Mouse (Mus musculus) bone marrow, adult 2 months (tissue): ENCODE measurements around the gene Hmbs. TPM values are rescaled to one million over a fixed set of nuclear protein-coding genes. Genes with fewer than 3 reads are reported as not detected.

Source experiments
- H3K27ac ChIP-seq: fragments of 200-500 bp; 2 replicates; pipeline ENCODE4 v1.5.1; 2012; ENCODE audit warnings: low read depth, mild to moderate bottlenecking, control low read depth, inconsistent platforms, low read length; ENCODE audit not compliant: control insufficient read depth, poor library complexity, insufficient read depth
- H3K4me1 ChIP-seq: fragments of 200-500 bp; 2 replicates; pipeline ENCODE4 v1.6.1; 2011; ENCODE audit warnings: low read length; ENCODE audit not compliant: control insufficient read depth, insufficient read depth
- H3K4me3 ChIP-seq: fragments of 200-500 bp; replicated peaks from 2 replicates; pipeline ENCODE3; 2011; ENCODE audit warnings: mild to moderate bottlenecking, low read depth, low read length, control low read depth; ENCODE audit not compliant: control insufficient read depth
- CTCF ChIP-seq: fragments of 200-500 bp; IDR thresholded peaks from 2 replicates; pipeline ENCODE4 v1.5.1; 2011; ENCODE audit warnings: low read length, control low read depth; ENCODE audit not compliant: control insufficient read depth, insufficient read depth
- POLR2A ChIP-seq: fragments of 200-500 bp; IDR thresholded peaks from 2 replicates; pipeline ENCODE4 v1.6.1; 2011; ENCODE audit warnings: low read depth, mild to moderate bottlenecking, control low read depth, low read length, borderline replicate concordance; ENCODE audit not compliant: control insufficient read depth
- WGBS: fragments of 180-500 bp; shearing (Covaris S2); methylation state at CpG from one replicate; pipeline ENCODE4 v1.1.7; 2018; 5-methylcytosine and 5-hydroxymethylcytosine counted together
- polyA plus RNA-seq: library from polyadenylated mRNA; stranded (reverse); fragments of >200 nt; gene quantifications from 2 replicates; pipeline ENCODE4 v1.2.4, GENCODE M21; 2011; ENCODE audit warnings: low replicate concordance; ENCODE audit not compliant: missing spikeins, insufficient read depth, insufficient read length

Hmbs gene
- polyA plus RNA-seq, 1 experiment, result 824 TPM

DNA sequence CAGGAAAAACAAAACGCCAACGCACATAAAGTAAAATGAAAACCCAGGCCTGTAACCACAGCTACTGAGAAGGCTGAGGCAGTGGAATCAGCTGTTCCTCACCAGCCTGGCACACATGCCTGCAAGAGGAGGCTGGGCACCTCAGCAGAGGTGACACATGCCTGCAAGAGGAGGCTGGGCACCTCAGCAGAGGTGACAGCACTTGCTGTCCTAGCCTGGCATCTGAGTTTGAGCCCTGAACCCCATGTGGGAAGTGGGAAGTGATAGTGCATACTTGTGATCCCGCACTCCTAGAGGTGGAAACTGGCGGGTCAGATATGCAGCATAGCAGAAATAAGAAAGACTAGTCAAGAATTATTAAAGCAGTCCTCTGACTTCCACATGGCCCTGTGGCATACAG lies 7.4 kb upstream of the Hmbs start:
- Histone ChIP-seq H3K27ac (no peak overlapping the region), H3K4me3 (no peak overlapping the region), H3K4me1 (no peaks in the 10 kb centered on the region)
- 90% methylated on average over 4 of the region's 4 CpGs for WGBS
- TF ChIP-seq POLR2A (no peak), CTCF (no peak)

DNA sequence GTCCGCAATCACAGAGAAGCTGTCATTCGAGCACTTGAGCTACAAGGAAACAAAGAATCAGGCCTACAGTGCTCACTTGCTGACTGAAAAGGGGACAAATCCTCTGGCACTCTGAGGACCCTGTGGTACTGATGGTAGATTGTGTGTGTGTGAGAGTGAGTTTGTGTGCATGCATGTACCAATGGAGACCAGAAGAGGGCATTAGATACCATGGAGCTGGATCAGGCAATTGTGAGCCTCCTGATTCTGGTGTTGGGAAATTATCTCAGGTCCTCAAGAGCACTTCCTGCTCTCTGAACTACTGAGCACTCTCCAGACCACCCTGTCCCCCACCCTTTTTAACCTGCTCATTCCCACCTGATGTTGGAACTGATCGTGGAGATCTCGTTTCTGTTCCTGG lies 4.5 kb upstream of the Hmbs start:
- H3K4me3 ChIP-seq, result no peak overlapping the region
- TF ChIP-seq POLR2A (no peak), CTCF (no peak)
- H3K4me1 ChIP-seq, result no peaks in the 10 kb centered on the region
- WGBS, result 90% methylated on average over 4 of the region's 4 CpGs
- no peak overlapping the region for H3K27ac ChIP-seq

DNA sequence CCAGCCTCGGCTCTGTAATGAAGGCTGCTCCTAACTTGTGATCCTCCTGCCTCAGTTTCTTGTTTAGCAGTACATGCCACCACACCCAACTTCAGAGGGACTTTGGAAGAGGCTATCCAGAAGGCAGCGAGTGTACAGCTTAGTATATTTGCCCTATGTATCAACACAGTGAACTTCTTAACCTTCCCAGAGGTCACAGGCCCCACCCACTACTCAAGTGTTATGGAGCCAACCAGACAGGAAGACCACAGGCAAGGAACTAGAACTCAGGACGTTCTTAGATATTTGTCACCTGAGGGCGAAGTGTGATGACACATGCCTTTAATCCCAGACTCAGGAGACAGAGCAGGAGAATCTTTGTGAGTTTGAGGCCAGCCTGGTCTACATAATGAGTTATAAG lies 3.6 kb upstream of the Hmbs start:
- no peaks in the 10 kb centered on the region for H3K4me1 ChIP-seq
- WGBS, result 76% methylated on average over 4 of the region's 4 CpGs
- no peak overlapping the region for H3K4me3 ChIP-seq
- H3K27ac ChIP-seq, result no peak overlapping the region
- no peak for TF ChIP-seq CTCF
- TF ChIP-seq POLR2A, result no peak

DNA sequence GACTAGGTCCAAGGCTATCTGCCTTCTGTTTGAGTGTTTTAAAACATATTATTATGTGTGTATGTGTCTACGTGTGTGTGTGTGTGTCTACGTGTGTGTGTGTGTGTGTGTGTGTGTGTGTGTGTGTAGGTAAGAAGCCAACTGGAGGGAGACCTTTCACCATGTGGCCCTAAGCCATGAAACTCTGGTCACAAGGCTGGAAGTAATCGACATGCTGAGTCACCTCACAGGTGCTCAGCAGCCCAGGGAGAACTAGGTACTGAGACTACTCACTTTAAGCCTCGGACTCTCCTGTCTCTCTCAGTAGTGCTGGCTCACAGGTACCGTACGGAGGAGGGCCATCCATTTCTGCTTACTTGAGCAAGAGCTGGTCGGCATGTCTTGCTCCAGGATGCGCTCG lies 3.1 kb upstream of the Hmbs start:
- no peaks in the 10 kb centered on the region for H3K4me1 ChIP-seq
- TF ChIP-seq CTCF (no peak), POLR2A (no peak)
- no peak overlapping the region for H3K4me3 ChIP-seq
- H3K27ac ChIP-seq, result no peak overlapping the region
- WGBS, result 87% methylated on average over 9 of the region's 9 CpGs

DNA sequence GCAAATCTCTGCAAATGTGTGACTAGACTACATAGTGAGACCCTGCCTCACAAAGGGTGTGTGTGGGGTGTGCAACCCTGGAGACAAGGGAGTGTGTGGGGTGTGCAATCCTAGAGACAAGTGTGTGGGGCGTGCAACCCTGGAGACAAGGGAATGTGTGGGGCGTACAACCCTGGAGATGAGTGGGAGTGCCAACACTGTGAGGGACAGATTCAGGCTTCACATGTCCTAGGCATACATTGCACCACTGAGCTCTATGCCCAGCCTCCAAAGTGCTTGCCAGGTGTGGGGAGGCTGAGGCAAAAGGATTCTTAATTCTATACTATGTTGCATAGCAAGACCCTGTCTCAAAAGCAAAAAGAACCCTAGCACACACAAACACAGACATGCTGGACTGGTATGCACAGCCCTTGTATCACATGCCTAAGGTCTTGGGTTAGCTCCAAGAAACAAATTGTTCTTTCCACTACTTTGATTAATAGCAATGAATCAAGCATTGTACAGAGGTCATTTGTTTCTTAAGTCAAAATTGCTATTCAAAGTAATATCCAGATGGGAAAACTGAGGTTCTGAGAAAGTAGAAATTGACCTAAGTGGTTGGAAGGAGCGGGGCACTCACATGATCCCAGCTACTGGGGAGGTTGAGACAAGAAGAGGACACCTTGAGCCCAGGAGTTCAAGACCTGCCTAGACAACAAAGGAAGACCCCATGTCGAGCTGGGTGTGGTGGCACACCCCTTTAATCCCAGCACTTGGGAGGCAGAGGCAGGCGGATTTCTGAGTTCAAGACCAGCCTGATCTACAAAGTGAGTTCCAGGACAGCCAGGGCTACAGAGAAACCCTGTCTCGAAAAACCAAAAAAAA lies 1.8 kb upstream of the Hmbs start:
- TF ChIP-seq POLR2A (no peak), CTCF (no peak)
- H3K27ac ChIP-seq, result no peak overlapping the region
- H3K4me1 ChIP-seq, result no peaks in the 10 kb centered on the region
- H3K4me3 ChIP-seq, result no peak overlapping the region
- WGBS, result 87% methylated on average over 6 of the region's 6 CpGs

DNA sequence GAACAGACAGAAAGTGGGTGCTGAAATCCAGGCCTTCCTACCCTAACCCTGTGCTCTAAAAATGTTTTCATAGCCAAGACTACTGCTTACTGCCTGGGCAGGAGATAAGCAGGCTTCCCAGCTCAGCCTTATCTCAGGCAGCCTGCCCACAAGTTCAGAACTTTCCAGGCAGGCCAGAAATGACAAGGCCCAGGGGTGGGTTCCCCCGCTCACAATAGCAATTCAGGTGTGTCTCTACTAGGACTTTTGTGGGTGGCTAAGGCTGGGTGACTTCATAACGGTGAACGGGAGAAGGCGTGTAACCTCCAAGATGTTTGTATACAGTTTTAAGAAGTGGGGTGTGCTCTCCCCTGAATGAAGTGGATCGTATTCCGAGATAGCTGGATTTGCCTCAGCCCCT lies 738 bp downstream of the Hmbs start:
- Histone ChIP-seq H3K4me1 (no peaks in the 10 kb centered on the region), H3K27ac (peak overlapping the region; percentile 99), H3K4me3 (peak overlapping the region; percentile 83)
- no peak for TF ChIP-seq POLR2A
- WGBS, result 6% methylated on average over 6 of the region's 6 CpGs

DNA sequence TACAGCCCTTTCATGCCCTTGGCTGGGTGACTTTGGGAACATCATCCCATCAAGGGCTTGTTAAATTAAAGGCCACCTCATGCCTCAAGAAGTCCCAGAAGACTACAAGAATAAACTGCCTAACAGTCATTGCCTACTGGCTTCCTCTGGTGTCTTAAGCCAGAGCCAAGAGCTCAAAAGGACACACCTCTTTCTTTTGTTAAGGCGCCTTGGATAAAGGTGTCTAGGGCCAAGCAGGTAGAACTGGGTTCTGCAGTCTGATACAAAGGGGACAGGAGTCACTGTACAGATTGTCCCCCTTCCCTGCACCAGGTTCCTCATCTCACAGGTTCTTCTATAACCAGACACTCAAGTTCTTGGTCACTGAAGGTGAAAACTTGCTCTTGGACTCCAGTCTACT lies 1.4 kb downstream of the Hmbs start:
- 61% methylated on average over 1 of the region's 1 CpGs for WGBS
- Histone ChIP-seq H3K4me3 (peak overlapping the region; percentile 46), H3K27ac (peak overlapping the region; percentile 99), H3K4me1 (no peaks in the 10 kb centered on the region)
- TF ChIP-seq CTCF (no peak), POLR2A (no peak)

DNA sequence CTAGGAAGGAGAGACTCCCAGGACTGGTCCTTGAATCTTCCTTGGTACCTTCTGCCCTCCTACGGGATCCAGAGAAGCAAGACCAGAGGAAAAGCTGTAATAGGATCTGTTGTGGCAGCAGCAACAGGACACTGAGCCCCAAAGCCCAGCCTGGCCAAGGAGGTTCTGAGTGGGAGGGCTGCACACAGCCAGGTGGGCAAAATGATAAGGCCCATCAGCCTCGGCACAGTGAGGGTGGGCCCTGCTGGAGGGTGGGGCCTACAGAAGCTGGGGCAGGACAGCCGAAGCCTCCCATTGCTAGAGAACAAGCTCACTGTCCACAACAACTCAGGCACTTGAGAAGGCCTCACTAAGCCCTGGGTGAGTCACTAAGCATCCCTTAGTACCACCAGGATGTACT lies 1.9 kb downstream of the Hmbs start:
- Histone ChIP-seq H3K4me1 (no peaks in the 10 kb centered on the region; the same call in 1 of the 2 replicates), H3K27ac (peak overlapping the region; percentile 99), H3K4me3 (peak overlapping the region; percentile 87)
- TF ChIP-seq CTCF (no peak), POLR2A (peak; percentile 99)
- 49% methylated on average over 3 of the region's 3 CpGs for WGBS

DNA sequence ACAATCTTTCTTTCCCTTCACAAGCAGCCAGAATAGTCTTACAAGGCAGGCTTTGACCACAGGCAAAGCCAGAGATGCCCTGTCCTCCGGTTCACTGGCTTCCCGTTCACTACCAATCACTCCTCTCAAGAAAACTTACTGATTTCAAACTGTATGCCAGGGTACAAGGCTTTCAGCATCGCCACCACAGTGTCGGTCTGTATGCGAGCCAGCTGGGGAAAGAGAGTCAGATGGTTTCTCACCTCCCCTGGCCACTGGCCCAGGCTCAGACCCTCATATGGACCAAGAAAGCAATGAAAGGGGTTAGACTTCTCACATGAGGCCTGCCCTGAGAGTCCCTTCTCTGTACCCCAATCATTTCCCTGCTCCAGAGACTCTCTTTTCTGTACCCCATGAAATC lies 2.5 kb downstream of the Hmbs start:
- Histone ChIP-seq H3K4me1 (no peaks in the 10 kb centered on the region; the same call in 1 of the 2 replicates), H3K4me3 (peak overlapping the region; percentile 87), H3K27ac (peak overlapping the region; percentile 89)
- 72% methylated on average over 5 of the region's 5 CpGs for WGBS
- no peak for TF ChIP-seq POLR2A
- no peak for TF ChIP-seq CTCF
